Mouse (Mus musculus): ENCODE results near the gene Gm7361. TPM values are rescaled to one million over a fixed set of nuclear protein-coding genes. Genes with fewer than 3 reads are reported as not detected.

Gm7361 gene
- polyA plus RNA-seq, 1 experiment from 2014 or later, result not detected

GRCm38 (mm10) chr5:26283399-26283798 lies 25.9 kb downstream of the Gm7361 start:
- H3K27me3 ChIP-seq (replicated peaks; ENCODE audit: control insufficient read depth, insufficient read depth, low read length), result no peaks in the 10 kb centered on the region
- 31% methylated on average over 1 of the region's 1 CpGs for WGBS
- H3K9ac ChIP-seq (ENCODE audit: low read depth, low read length), result no peak overlapping the region
- TF ChIP-seq CTCF (IDR thresholded peaks at IDR 0.05; ENCODE audit: low read depth), result no peak
- ATAC-seq, result peak; percentile 89
- no peak overlapping the region for H3K4me3 ChIP-seq (ENCODE audit: low read depth, low read length)
- H3K36me3 ChIP-seq (ENCODE audit: control insufficient read depth, insufficient read depth), result no peaks in the 10 kb centered on the region
- no peaks in the 10 kb centered on the region for H3K9me3 ChIP-seq (ENCODE audit: control insufficient read depth)
- H3K4me2 ChIP-seq (replicated peaks; ENCODE audit: low read depth), result no peak overlapping the region
- no peaks in the 10 kb centered on the region for H3K4me1 ChIP-seq (replicated peaks; ENCODE audit: control insufficient read depth, insufficient read depth, low read length)
- H3K27ac ChIP-seq (ENCODE audit: low read depth, low read length), result no peak overlapping the region

DNA sequence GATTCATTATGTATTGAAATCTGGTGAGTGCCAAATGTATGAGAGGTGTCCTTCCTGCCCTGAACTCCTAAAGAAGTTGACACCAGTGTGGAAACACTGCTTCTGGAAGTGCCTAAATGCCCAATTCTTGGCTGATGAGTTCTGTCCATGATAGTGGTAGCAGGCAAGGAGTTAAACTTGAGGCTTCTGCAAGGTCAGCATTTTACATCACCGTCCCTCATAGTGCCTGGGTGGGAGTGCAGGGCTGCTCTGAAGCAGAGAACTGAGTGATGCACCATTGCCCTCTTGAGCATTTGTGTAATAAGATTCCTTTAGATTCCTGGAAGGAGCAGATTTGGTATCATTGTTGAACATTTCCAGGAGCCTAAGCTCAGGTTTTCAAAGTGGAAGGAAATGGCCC lies 34.1 kb downstream of the Gm7361 start:
- H3K4me1 ChIP-seq (replicated peaks; ENCODE audit: control insufficient read depth, insufficient read depth, low read length), result no peaks in the 10 kb centered on the region
- no peak for TF ChIP-seq CTCF (IDR thresholded peaks at IDR 0.05; ENCODE audit: low read depth)
- H3K4me2 ChIP-seq (replicated peaks; ENCODE audit: low read depth), result no peak overlapping the region
- no peak for ATAC-seq
- H3K4me3 ChIP-seq (ENCODE audit: low read depth, low read length), result no peak overlapping the region
- H3K27me3 ChIP-seq (replicated peaks; ENCODE audit: control insufficient read depth, insufficient read depth, low read length), result no peaks in the 10 kb centered on the region
- H3K27ac ChIP-seq (ENCODE audit: low read depth, low read length), result no peak overlapping the region
- no peaks in the 10 kb centered on the region for H3K9me3 ChIP-seq (ENCODE audit: control insufficient read depth)
- no peaks in the 10 kb centered on the region for H3K36me3 ChIP-seq (ENCODE audit: control insufficient read depth, insufficient read depth)
- WGBS, result 69% methylated on average over 1 of the region's 1 CpGs
- no peak overlapping the region for H3K9ac ChIP-seq (ENCODE audit: low read depth, low read length)

DNA sequence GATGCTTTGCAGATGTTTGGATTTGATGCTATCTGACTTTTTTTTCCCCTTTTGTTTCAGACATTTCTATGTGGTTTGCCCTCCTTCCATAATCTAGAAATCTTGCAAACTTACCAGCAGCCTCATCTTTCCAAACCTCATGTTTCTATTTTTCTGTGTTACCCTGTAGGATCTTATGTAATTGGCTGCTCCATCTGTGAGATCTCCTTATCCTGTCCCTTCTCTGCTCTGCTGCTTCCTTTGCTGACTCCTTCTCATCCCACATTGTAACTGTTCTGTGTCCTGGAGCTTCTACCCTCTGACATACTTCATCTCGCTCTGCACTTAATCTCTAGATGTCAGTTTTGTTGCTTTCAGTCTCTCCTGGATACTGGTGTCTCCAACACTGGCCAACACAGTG lies 35.8 kb downstream of the Gm7361 start:
- no peak overlapping the region for H3K4me2 ChIP-seq (replicated peaks; ENCODE audit: low read depth)
- no peak overlapping the region for H3K27ac ChIP-seq (ENCODE audit: low read depth, low read length)
- H3K27me3 ChIP-seq (replicated peaks; ENCODE audit: control insufficient read depth, insufficient read depth, low read length), result no peaks in the 10 kb centered on the region
- no peak for ATAC-seq
- WGBS, result 50% methylated on average over 1 of the region's 1 CpGs
- no peak for TF ChIP-seq CTCF (IDR thresholded peaks at IDR 0.05; ENCODE audit: low read depth)
- H3K9ac ChIP-seq (ENCODE audit: low read depth, low read length), result no peak overlapping the region
- H3K9me3 ChIP-seq (ENCODE audit: control insufficient read depth), result no peaks in the 10 kb centered on the region
- no peak overlapping the region for H3K4me3 ChIP-seq (ENCODE audit: low read depth, low read length)
- H3K36me3 ChIP-seq (ENCODE audit: control insufficient read depth, insufficient read depth), result no peaks in the 10 kb centered on the region
- no peaks in the 10 kb centered on the region for H3K4me1 ChIP-seq (replicated peaks; ENCODE audit: control insufficient read depth, insufficient read depth, low read length)

Other genes with a start within 250 kb of the Gm7361 start
- not detected in 2 replicates for gene Gm5862, start 234.8 kb upstream of the Gm7361 start, polyA plus RNA-seq (2015; fragmentation: Nextera tagmentation; extraction: Ambion mirVana)
- gene Speer4a, start 218.1 kb upstream of the Gm7361 start, polyA plus RNA-seq (2015; fragmentation: Nextera tagmentation; extraction: Ambion mirVana), result not detected in 2 replicates
- gene Gm7347, start 199.1 kb upstream of the Gm7361 start, polyA plus RNA-seq (2015; fragmentation: Nextera tagmentation; extraction: Ambion mirVana), result not detected in 2 replicates
- gene Gm10471, start 168.4 kb upstream of the Gm7361 start, polyA plus RNA-seq (2015; fragmentation: Nextera tagmentation; extraction: Ambion mirVana), result not detected in 2 replicates
- not detected in 2 replicates for gene 5031410I06Rik, start 152.3 kb upstream of the Gm7361 start, polyA plus RNA-seq (2015; fragmentation: Nextera tagmentation; extraction: Ambion mirVana)
- not detected in 2 replicates for gene Gm10220, start 136.3 kb upstream of the Gm7361 start, polyA plus RNA-seq (2015; fragmentation: Nextera tagmentation; extraction: Ambion mirVana)

Data from intestine, postnatal 0 days (tissue).